Mouse (Mus musculus) erythroblast, embryonic 14.5 days (primary cell): ENCODE results near the gene Dlgap1.

Experiments used
- GATA1 ChIP-seq: IDR thresholded peaks from 2 replicates; pipeline ENCODE4 v1.6.1; 2012; ENCODE audit warnings: low read length, inconsistent platforms, mixed read lengths
- TAL1 ChIP-seq: IDR thresholded peaks from 3 replicates; pipeline ENCODE4 v1.6.1; 2012; ENCODE audit warnings: low read length, inconsistent platforms, mixed read lengths

DNA sequence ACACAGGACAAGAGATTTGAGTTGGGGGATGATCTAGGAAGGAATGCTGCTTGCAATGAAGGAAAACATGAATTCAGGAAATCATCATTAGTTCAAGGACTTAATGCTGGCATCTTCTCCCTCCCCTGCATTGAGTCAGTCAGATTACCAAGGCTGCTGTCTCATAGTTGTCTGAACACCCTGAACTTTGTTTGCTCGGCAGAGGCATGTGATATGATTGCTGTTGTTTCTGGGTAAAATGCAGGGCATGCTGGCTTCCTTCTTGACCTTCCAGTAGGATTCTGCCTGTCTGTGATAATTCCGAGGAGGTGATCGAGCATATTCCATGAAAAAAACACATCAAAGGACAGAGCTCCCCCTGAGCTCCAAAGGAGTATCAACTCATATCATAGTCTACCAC lies 283.6 kb downstream of the Dlgap1 start:
- TF ChIP-seq GATA1 = no peak
- no peak for TF ChIP-seq TAL1
